Mouse (Mus musculus) lung, adult 2 months (tissue): ENCODE measurements around the gene Hfe. TPM values are rescaled to one million over a fixed set of nuclear protein-coding genes. Genes with fewer than 3 reads are reported as not detected.
A peak's percentile ranks its signal among the peaks of the same experiment; 100 is the strongest.
"Not testable (repeated sequence)": the region's sequence is repeated elsewhere in the genome, so short reads cannot be mapped to it uniquely, and the experiment has no call there.

Experiments
- DNase-seq: peaks from one replicate; pipeline ENCODE4 v3.0.0; 2022
- H3K4me1 ChIP-seq: fragments of 200-500 bp; 2 replicates; pipeline ENCODE4 v1.6.1; 2011; ENCODE audit warnings: low read length; ENCODE audit not compliant: control insufficient read depth, insufficient read depth
- H3K4me3 ChIP-seq: fragments of 200-500 bp; replicated peaks from 2 replicates; pipeline ENCODE3; 2011; ENCODE audit warnings: low read depth, mild to moderate bottlenecking, control low read depth, low read length; ENCODE audit errors: extremely low read depth
- CTCF ChIP-seq: fragments of 200-500 bp; IDR thresholded peaks from 2 replicates; pipeline ENCODE4 v1.5.1; 2011; ENCODE audit warnings: mild to moderate bottlenecking, low read length, control low read depth; ENCODE audit not compliant: insufficient read depth
- POLR2A ChIP-seq: fragments of 200-500 bp; IDR thresholded peaks from 2 replicates; pipeline ENCODE4 v1.6.1; 2011; ENCODE audit warnings: low read depth, mild to moderate bottlenecking, control low read depth, low read length, borderline replicate concordance; ENCODE audit errors: extremely low read depth
- WGBS: fragments of 180-500 bp; shearing (Covaris S2); methylation state at CpG from one replicate; pipeline ENCODE4 v1.1.7; 2018; 5-methylcytosine and 5-hydroxymethylcytosine counted together
- polyA plus RNA-seq: library from polyadenylated mRNA; depleted of rRNA; stranded (reverse); fragments of >200 nt; gene quantifications from 2 replicates; pipeline ENCODE4 v1.2.3, GENCODE M21; 2012

Gene Hfe
- polyA plus RNA-seq, 1 experiment: 21.3 TPM

DNA sequence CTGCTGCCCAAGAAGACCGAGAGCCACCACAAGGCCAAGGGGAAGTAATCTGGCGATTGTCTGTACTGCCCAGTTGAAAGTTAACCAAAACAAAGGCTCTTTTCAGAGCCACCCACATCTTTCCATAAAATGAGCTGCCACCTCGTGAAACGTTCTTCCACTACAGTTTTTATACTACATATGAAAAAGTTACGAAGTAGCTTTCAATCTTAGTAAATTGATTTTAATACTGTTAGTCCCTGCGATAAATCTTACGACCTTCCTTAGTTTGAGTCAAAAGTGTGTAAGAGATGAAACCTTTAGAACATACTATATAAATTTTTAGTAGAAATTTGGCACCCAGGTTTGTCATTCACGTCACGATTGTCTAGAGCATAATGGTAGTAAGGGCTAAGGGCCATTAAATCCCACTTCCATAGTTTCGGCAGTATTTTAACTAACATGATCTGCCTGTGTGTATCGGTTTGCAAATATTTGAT lies 40.9 kb upstream of the Hfe start:
- H3K4me1 ChIP-seq: peaks cover 3% of the 10 kb centered on the region; the same call in 1 of the 2 replicates
- 2% methylated on average over 11 of the region's 11 CpGs for WGBS
- DNase-seq: no peak
- TF ChIP-seq CTCF (no peak), POLR2A (no peak)
- H3K4me3 ChIP-seq: peak overlapping the region; percentile 16

- TF ChIP-seq POLR2A: peak; percentile 33; the same call in 1 of the 2 replicates
- H3K4me3 ChIP-seq: peak within 1 kb of the TSS; percentile 62
- peak; percentile 55 for DNase-seq
- H3K4me1 ChIP-seq: not testable (repeated sequence)
- under 1% methylated on average over 34 of the region's 47 CpGs for WGBS
Observed at GRCm38 (mm10) chr13:23750839-23751477, 40.3 kb upstream of the Hfe start, which contains the start of gene Hist1h2ab. Gene Hist1h2ab (plus strand): TSS chr13:23751126.

GRCm38 (mm10) chr13:23749563-23750121 lies 39.0 kb upstream of the Hfe start:
- Histone ChIP-seq H3K4me1 (peaks cover 3% of the 10 kb centered on the region; the same call in 1 of the 2 replicates), H3K4me3 (no peak overlapping the region)
- no peak for DNase-seq
- WGBS: 82% methylated on average over 5 of the region's 5 CpGs
- TF ChIP-seq POLR2A (no peak), CTCF (no peak)

DNA sequence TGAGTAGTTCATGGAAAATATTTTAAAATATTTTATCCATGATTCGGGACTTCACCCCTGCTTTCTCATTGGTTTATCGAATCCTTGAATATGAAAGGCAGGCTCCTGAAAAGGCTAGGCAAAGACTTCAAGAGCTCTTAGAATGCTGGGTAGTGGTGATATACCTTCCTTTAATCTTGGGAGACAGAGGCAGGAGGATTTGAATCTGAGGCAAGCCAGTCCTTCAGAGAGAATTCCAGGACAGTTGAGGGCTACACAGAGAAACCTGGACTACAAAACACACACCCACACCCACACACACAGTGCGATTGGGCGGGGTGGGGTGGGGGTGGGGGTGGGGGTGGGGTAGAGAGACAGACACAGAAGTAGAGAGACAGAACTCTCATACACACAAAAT lies 37.2 kb upstream of the Hfe start:
- no peak overlapping the region for H3K4me3 ChIP-seq
- DNase-seq: no peak
- TF ChIP-seq CTCF (no peak), POLR2A (no peak)
- 12% methylated on average over 4 of the region's 4 CpGs for WGBS
- peaks cover 3% of the 10 kb centered on the region; the same call in 1 of the 2 replicates for H3K4me1 ChIP-seq

DNA sequence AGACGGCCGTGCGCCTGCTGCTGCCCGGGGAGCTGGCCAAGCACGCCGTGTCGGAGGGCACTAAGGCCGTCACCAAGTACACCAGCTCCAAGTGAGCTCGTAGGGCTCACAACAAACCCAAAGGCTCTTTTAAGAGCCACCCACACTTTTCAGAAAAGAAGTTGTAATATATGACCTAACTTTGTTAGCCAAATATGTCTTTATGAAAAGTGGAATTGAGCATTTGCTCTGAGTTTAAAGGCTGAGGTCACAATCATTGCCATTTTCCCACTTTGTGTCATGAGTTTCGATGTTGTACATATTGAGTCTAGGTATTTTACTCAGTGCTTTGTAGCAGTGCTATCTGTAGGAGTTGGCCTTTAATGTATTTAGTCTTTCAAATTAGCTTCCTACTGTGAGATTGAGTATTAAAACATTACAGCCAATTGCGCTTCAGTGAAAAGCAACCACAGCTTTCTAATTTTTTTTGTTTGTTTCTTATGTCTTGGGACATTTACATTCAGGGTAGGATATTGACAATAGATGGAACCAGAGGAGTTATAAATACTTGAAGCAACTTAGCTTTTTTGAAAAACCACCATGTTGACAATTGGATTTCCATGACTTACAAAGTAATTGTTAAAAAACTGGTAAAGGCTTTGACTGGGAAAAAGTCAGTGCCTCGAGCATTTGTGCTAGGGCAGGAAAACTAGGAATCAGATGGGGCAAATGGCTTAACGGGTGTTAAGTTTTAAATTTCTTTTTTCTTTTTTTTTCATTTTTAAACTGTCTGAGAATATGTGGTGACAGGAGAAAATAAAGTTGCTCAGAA lies 36.6 kb upstream of the Hfe start:
- no peak for TF ChIP-seq CTCF
- TF ChIP-seq POLR2A: no peak
- H3K4me3 ChIP-seq: no peak overlapping the region
- DNase-seq: no peak
- H3K4me1 ChIP-seq: peaks cover 3% of the 10 kb centered on the region; the same call in 1 of the 2 replicates
- WGBS: 7% methylated on average over 13 of the region's 13 CpGs

DNA sequence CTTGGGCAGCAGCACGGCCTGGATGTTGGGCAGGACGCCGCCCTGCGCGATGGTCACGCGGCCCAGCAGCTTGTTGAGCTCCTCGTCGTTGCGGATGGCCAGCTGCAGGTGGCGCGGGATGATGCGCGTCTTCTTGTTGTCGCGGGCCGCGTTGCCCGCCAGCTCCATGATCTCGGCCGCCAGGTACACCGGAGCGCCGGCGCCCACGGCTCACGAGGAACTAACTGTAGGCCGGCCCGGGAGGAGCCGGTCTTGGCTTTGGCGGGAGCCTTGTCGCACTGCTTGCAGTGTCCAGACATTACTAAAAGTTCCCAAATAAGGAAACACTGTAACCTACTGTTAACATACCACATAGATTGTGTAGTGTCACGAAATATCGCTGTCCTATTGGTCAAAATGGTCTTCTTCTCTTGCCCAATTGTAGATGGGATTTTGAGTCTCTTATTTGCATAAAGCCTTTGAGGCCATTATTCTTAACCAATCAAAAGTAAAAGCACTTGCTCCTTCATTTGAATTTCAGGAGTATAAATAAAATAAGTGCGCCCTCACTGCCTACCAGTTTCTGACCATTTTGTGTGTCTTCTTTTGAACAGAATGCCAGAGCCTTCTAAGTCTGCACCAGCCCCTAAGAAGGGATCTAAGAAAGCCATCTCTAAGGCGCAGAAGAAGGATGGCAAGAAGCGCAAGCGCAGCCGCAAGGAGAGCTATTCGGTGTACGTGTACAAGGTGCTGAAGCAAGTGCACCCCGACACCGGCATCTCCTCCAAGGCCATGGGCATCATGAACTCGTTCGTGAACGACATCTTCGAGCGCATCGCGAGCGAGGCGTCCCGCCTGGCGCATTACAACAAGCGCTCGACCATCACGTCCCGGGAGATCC lies 35.8 kb upstream of the Hfe start, which contains the start of gene Hist1h2bb:
Hist1h2bb (plus strand) TSS at position 534 of the 880 bp plus-strand sequence.
- H3K4me3 ChIP-seq: peak within 1 kb of the TSS; percentile 77
- WGBS: under 1% methylated on average over 43 of the region's 58 CpGs
- peak; percentile 61; the same call in 1 of the 2 replicates for TF ChIP-seq POLR2A
- H3K4me1 ChIP-seq: not testable (repeated sequence)
- DNase-seq: peak; percentile 77

DNA sequence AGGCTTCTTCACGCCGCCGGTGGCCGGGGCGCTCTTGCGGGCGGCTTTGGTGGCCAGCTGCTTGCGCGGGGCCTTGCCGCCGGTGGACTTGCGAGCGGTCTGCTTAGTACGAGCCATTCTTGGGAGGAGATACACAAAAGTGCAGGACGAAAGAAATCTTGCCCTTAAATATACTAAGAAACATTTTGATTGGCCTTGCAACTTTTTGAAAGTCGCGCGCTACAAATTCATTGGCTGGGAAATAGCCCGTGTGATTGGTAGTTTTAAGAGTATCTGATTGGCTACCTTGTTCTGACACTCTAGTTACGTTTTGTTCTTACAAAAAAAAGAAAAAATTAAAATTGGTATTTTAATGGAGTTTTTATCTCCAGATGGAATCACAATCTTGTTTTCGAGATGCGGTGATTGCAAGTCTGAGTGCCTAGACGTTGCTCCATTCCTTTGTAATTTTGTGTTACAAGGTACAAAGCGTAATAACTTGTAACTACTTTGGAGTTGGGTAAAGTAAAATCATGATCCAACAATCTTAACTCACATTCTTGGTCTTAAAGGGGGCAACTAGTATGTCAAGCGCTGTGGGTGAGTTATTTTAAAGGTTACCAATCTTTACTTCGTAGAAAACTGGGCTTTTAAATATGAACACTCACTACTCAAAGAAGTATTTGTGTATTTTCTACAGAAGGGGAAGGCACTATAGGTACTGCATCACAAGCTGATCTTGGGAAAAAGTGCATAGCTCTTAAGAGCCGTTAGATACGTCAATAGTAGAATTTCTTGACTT lies 34.9 kb upstream of the Hfe start, which contains the start of gene Hist1h3c:
Hist1h3c (minus strand) TSS at position 222 of the 781 bp plus-strand sequence.
- 2% methylated on average over 25 of the region's 28 CpGs for WGBS

More for the DNA sequence above, 34.9 kb upstream of the Hfe start, which contains the start of gene Hist1h3c:
- H3K4me3 ChIP-seq: peak within 1 kb of the TSS; percentile 77
- no peak for TF ChIP-seq CTCF
- no peak for TF ChIP-seq POLR2A
- peak; percentile 76 for DNase-seq
- H3K4me1 ChIP-seq: peaks cover 7% of the 10 kb centered on the region
